Mouse (Mus musculus) heart, embryonic 11.5 days (tissue): Measurements from ENCODE around the gene Nol4l. TPM values are rescaled to one million over a fixed set of nuclear protein-coding genes. Genes with fewer than 3 reads are reported as not detected.
"Not testable (repeated sequence)": the region's sequence is repeated elsewhere in the genome, so short reads cannot be mapped to it uniquely, and the experiment has no call there.

Experiments
- ATAC-seq: fragments of 200-750 bp; cut with Nextera tagmentation; replicated peaks from 2 replicates; pipeline ENCODE4 v1.8.0; 2017; ENCODE audit warnings: moderate library complexity; ENCODE audit not compliant: insufficient number of reproducible peaks, low FRiP score, low TSS enrichment
- H3K27ac ChIP-seq: fragments of 300-500 bp; sonication (generic); 2 replicates; pipeline ENCODE4 v1.5.1; 2014; ENCODE audit warnings: mild to moderate bottlenecking, low read depth, low read length
- H3K27me3 ChIP-seq: fragments of 300-500 bp; sonication (generic); 2 replicates; pipeline ENCODE4 v1.6.1; 2014; ENCODE audit warnings: mild to moderate bottlenecking, low read length, mixed read lengths; ENCODE audit not compliant: control insufficient read depth, insufficient read depth
- H3K36me3 ChIP-seq: fragments of 300-500 bp; sonication (generic); 2 replicates; pipeline ENCODE4 v1.6.1; 2014; ENCODE audit warnings: mild to moderate bottlenecking, low read length, moderate library complexity, mixed read lengths; ENCODE audit not compliant: control insufficient read depth, insufficient read depth
- H3K4me1 ChIP-seq: fragments of 300-500 bp; sonication (generic); 2 replicates; pipeline ENCODE4 v1.6.1; 2014; ENCODE audit warnings: low read length; ENCODE audit not compliant: control insufficient read depth, insufficient read depth
- H3K4me2 ChIP-seq: fragments of 300-500 bp; sonication (generic); 2 replicates; pipeline ENCODE4 v1.6.1; 2014; ENCODE audit warnings: mild to moderate bottlenecking, moderate library complexity
- H3K4me3 ChIP-seq: fragments of 300-500 bp; sonication (generic); 2 replicates; pipeline ENCODE4 v1.5.1; 2014; ENCODE audit warnings: low read depth, low read length
- H3K9ac ChIP-seq: fragments of 300-500 bp; sonication (generic); 2 replicates; pipeline ENCODE4 v1.6.1; 2014; ENCODE audit warnings: mild to moderate bottlenecking, low read depth, low read length, moderate library complexity
- H3K9me3 ChIP-seq: fragments of 300-500 bp; sonication (generic); replicated peaks from 2 replicates; pipeline ENCODE4 v1.6.1; 2016; ENCODE audit warnings: low read length; ENCODE audit not compliant: control insufficient read depth
- WGBS: fragments of 180-500 bp; shearing (Covaris S2); extraction: QIAGEN DNeasy Blood & Tissue Kit; methylation state at CpG from one replicate; pipeline ENCODE4 v1.1.7; 2014; ENCODE audit not compliant: insufficient replicate concordance; 5-methylcytosine and 5-hydroxymethylcytosine counted together
- polyA plus RNA-seq: library from polyadenylated mRNA; unstranded; fragments of >200 nt; fragmentation: Nextera tagmentation; extraction: Ambion mirVana; gene quantifications from 2 replicates; pipeline ENCODE4 v1.2.1, GENCODE M21; 2014

Nol4l gene
- polyA plus RNA-seq, 1 experiment from 2014 or later, result 16.7 TPM

- no peak overlapping the region for H3K4me3 ChIP-seq
Measured at GRCm38 (mm10) chr2:153380479-153380878, 149.3 kb downstream of the Nol4l start.

GRCm38 (mm10) chr2:153375380-153375779 lies 154.4 kb downstream of the Nol4l start:
- Histone ChIP-seq H3K4me2 (no peak overlapping the region), H3K36me3 (no peaks in the 10 kb centered on the region), H3K9me3 (no peaks in the 10 kb centered on the region), H3K27me3 (no peaks in the 10 kb centered on the region), H3K4me3 (no peak overlapping the region), H3K4me1 (no peaks in the 10 kb centered on the region), H3K27ac (no peak overlapping the region), H3K9ac (no peak overlapping the region)
- WGBS, result 87% methylated on average over 2 of the region's 2 CpGs
- no peak for ATAC-seq

More at GRCm38 (mm10) chr2:153380479-153380878, 149.3 kb downstream of the Nol4l start:
- no peak overlapping the region for H3K9ac ChIP-seq
- WGBS, result 90% methylated on average over 1 of the region's 1 CpGs
- H3K27ac ChIP-seq, result no peak overlapping the region
- H3K36me3 ChIP-seq, result peaks cover 8% of the 10 kb centered on the region
- no peaks in the 10 kb centered on the region for H3K4me1 ChIP-seq
- no peaks in the 10 kb centered on the region for H3K27me3 ChIP-seq
- H3K4me2 ChIP-seq, result no peak overlapping the region
- H3K9me3 ChIP-seq, result no peaks in the 10 kb centered on the region
- no peak for ATAC-seq

- H3K4me3 ChIP-seq, result no peak overlapping the region
- no peak for ATAC-seq
- H3K36me3 ChIP-seq, result peaks cover 14% of the 10 kb centered on the region
- no peak overlapping the region for H3K9ac ChIP-seq
- H3K4me1 ChIP-seq, result no peaks in the 10 kb centered on the region
- no peaks in the 10 kb centered on the region for H3K27me3 ChIP-seq
- H3K9me3 ChIP-seq, result no peaks in the 10 kb centered on the region
- no peak overlapping the region for H3K4me2 ChIP-seq
- H3K27ac ChIP-seq, result no peak overlapping the region
Measured at GRCm38 (mm10) chr2:153370871-153371270, 158.9 kb downstream of the Nol4l start.

- peaks cover 21% of the 10 kb centered on the region for H3K36me3 ChIP-seq
- WGBS, result 80% methylated on average over 14 of the region's 14 CpGs
- ATAC-seq, H3K27me3 ChIP-seq, H3K4me2 ChIP-seq, H3K4me3 ChIP-seq, H3K27ac ChIP-seq, H3K9ac ChIP-seq, H3K4me1 ChIP-seq, H3K9me3 ChIP-seq: not testable (repeated sequence)
Measured at GRCm38 (mm10) chr2:153364531-153364930, 165.2 kb downstream of the Nol4l start.

GRCm38 (mm10) chr2:153361101-153361710 lies 168.6 kb downstream of the Nol4l start:
- Histone ChIP-seq H3K27me3 (no peaks in the 10 kb centered on the region), H3K4me3 (no peak overlapping the region), H3K36me3 (peaks cover 29% of the 10 kb centered on the region), H3K9ac (no peak overlapping the region), H3K4me1 (no peaks in the 10 kb centered on the region), H3K27ac (no peak overlapping the region), H3K4me2 (no peak overlapping the region), H3K9me3 (no peaks in the 10 kb centered on the region)
- WGBS, result 84% methylated on average over 1 of the region's 1 CpGs
- no peak for ATAC-seq

Other genes with a start within 250 kb of the Nol4l start
- 3.6 TPM in 2 replicates for gene Kif3b, start 238.6 kb downstream of the Nol4l start, polyA plus RNA-seq
- gene Asxl1, start 184.1 kb downstream of the Nol4l start, polyA plus RNA-seq, result 11.9 and 13.8 TPM in 2 replicates
- not detected in 2 replicates for gene 4930404H24Rik, start 37.2 kb downstream of the Nol4l start, polyA plus RNA-seq
- gene Commd7, start 102.8 kb upstream of the Nol4l start, polyA plus RNA-seq, result 53.6 and 61.3 TPM in 2 replicates
- gene Dnmt3b, start 119.5 kb upstream of the Nol4l start, polyA plus RNA-seq, result 7.3 and 8.4 TPM in 2 replicates
- gene Dnmt3c, start 166.7 kb upstream of the Nol4l start, polyA plus RNA-seq, result not detected in 2 replicates
- 271 and 300 TPM in 2 replicates for gene Mapre1, start 211.3 kb upstream of the Nol4l start, polyA plus RNA-seq
- 0.06 TPM in 1 of 2 replicates, not detected in the other for gene Efcab8, start 250.0 kb upstream of the Nol4l start, polyA plus RNA-seq